Mouse (Mus musculus): Measurements from ENCODE around the gene Dennd1b. TPM values are rescaled to one million over a fixed set of nuclear protein-coding genes. Genes with fewer than 3 reads are reported as not detected.

The Dennd1b gene
- polyA plus RNA-seq, 1 experiment from 2014 or later: 13.0 TPM

GRCm38 (mm10) chr1:139090744-139091143 is 127.5 kb downstream of the Dennd1b start:
- no peaks in the 10 kb centered on the region for H3K27me3 ChIP-seq
- no peaks in the 10 kb centered on the region for H3K4me1 ChIP-seq (replicated peaks)
- H3K36me3 ChIP-seq: no peaks in the 10 kb centered on the region
- H3K9ac ChIP-seq: no peak overlapping the region
- no peak overlapping the region for H3K27ac ChIP-seq
- H3K4me3 ChIP-seq: no peak overlapping the region
- ATAC-seq (replicated peaks; ENCODE audit: insufficient number of reproducible peaks, insufficient read depth, low FRiP score, low read depth): no peak
- H3K4me2 ChIP-seq: no peak overlapping the region
- 88% methylated on average over 3 of the region's 3 CpGs for WGBS
- H3K9me3 ChIP-seq (replicated peaks): no peaks in the 10 kb centered on the region

GRCm38 (mm10) chr1:139091701-139092100 is 128.5 kb downstream of the Dennd1b start:
- no peaks in the 10 kb centered on the region for H3K4me1 ChIP-seq (replicated peaks)
- WGBS: 88% methylated on average over 6 of the region's 6 CpGs
- H3K4me2 ChIP-seq: no peak overlapping the region
- no peaks in the 10 kb centered on the region for H3K36me3 ChIP-seq
- ATAC-seq (replicated peaks; ENCODE audit: insufficient number of reproducible peaks, insufficient read depth, low FRiP score, low read depth): no peak
- no peaks in the 10 kb centered on the region for H3K27me3 ChIP-seq
- H3K27ac ChIP-seq: no peak overlapping the region
- H3K9me3 ChIP-seq (replicated peaks): no peaks in the 10 kb centered on the region
- H3K9ac ChIP-seq: no peak overlapping the region
- H3K4me3 ChIP-seq: no peak overlapping the region

- no peak overlapping the region for H3K4me3 ChIP-seq
- no peaks in the 10 kb centered on the region for H3K27me3 ChIP-seq
- H3K4me1 ChIP-seq (replicated peaks): no peaks in the 10 kb centered on the region
- WGBS: 72% methylated on average over 10 of the region's 10 CpGs
- H3K9me3 ChIP-seq (replicated peaks): no peaks in the 10 kb centered on the region
- no peak for ATAC-seq (replicated peaks; ENCODE audit: insufficient number of reproducible peaks, insufficient read depth, low FRiP score, low read depth)
- H3K27ac ChIP-seq: no peak overlapping the region
- H3K36me3 ChIP-seq: no peaks in the 10 kb centered on the region
- H3K4me2 ChIP-seq: no peak overlapping the region
- H3K9ac ChIP-seq: no peak overlapping the region
Measured at GRCm38 (mm10) chr1:139092144-139092543, 128.9 kb downstream of the Dennd1b start.

GRCm38 (mm10) chr1:139092722-139093121 is 129.5 kb downstream of the Dennd1b start:
- ATAC-seq (replicated peaks; ENCODE audit: insufficient number of reproducible peaks, insufficient read depth, low FRiP score, low read depth): no peak
- H3K9ac ChIP-seq: no peak overlapping the region
- H3K36me3 ChIP-seq: no peaks in the 10 kb centered on the region
- H3K4me3 ChIP-seq: no peak overlapping the region
- no peak overlapping the region for H3K27ac ChIP-seq
- H3K9me3 ChIP-seq (replicated peaks): no peaks in the 10 kb centered on the region
- no peak overlapping the region for H3K4me2 ChIP-seq
- WGBS: 74% methylated on average over 4 of the region's 4 CpGs
- H3K4me1 ChIP-seq (replicated peaks): no peaks in the 10 kb centered on the region
- H3K27me3 ChIP-seq: no peaks in the 10 kb centered on the region

- no peaks in the 10 kb centered on the region for H3K9me3 ChIP-seq (replicated peaks)
- H3K27me3 ChIP-seq: no peaks in the 10 kb centered on the region
- WGBS: 91% methylated on average over 6 of the region's 6 CpGs
- ATAC-seq (replicated peaks; ENCODE audit: insufficient number of reproducible peaks, insufficient read depth, low FRiP score, low read depth): no peak
- H3K36me3 ChIP-seq: no peaks in the 10 kb centered on the region
- H3K4me1 ChIP-seq (replicated peaks): no peaks in the 10 kb centered on the region
- H3K27ac ChIP-seq: no peak overlapping the region
- H3K4me2 ChIP-seq: no peak overlapping the region
- H3K4me3 ChIP-seq: no peak overlapping the region
- no peak overlapping the region for H3K9ac ChIP-seq
Measured at GRCm38 (mm10) chr1:139096369-139096768, 133.1 kb downstream of the Dennd1b start.

- Histone ChIP-seq H3K4me2 (no peak overlapping the region), H3K9ac (no peak overlapping the region), H3K36me3 (peaks cover 7% of the 10 kb centered on the region), H3K9me3 (replicated peaks) (no peaks in the 10 kb centered on the region), H3K4me3 (no peak overlapping the region), H3K27ac (no peak overlapping the region), H3K27me3 (no peaks in the 10 kb centered on the region), H3K4me1 (replicated peaks) (no peaks in the 10 kb centered on the region)
- ATAC-seq (replicated peaks; ENCODE audit: insufficient number of reproducible peaks, insufficient read depth, low FRiP score, low read depth): no peak
- WGBS: 86% methylated on average over 4 of the region's 4 CpGs
Measured at GRCm38 (mm10) chr1:139098088-139098487, 134.9 kb downstream of the Dennd1b start.

- H3K27me3 ChIP-seq: no peaks in the 10 kb centered on the region
- no peak overlapping the region for H3K9ac ChIP-seq
- no peak overlapping the region for H3K27ac ChIP-seq
- no peak for ATAC-seq (replicated peaks; ENCODE audit: insufficient number of reproducible peaks, insufficient read depth, low FRiP score, low read depth)
- H3K4me1 ChIP-seq (replicated peaks): no peaks in the 10 kb centered on the region
- H3K36me3 ChIP-seq: peaks cover 22% of the 10 kb centered on the region
- no peak overlapping the region for H3K4me3 ChIP-seq
- WGBS: 64% methylated on average over 9 of the region's 9 CpGs
- no peak overlapping the region for H3K4me2 ChIP-seq
- H3K9me3 ChIP-seq (replicated peaks): no peaks in the 10 kb centered on the region
Measured at GRCm38 (mm10) chr1:139101725-139102124, 138.5 kb downstream of the Dennd1b start.

GRCm38 (mm10) chr1:139108251-139108650 is 145.0 kb downstream of the Dennd1b start:
- ATAC-seq (replicated peaks; ENCODE audit: insufficient number of reproducible peaks, insufficient read depth, low FRiP score, low read depth): no peak
- H3K36me3 ChIP-seq: peaks cover 16% of the 10 kb centered on the region
- no peaks in the 10 kb centered on the region for H3K9me3 ChIP-seq (replicated peaks)
- no peak overlapping the region for H3K27ac ChIP-seq
- 88% methylated on average over 2 of the region's 2 CpGs for WGBS
- no peak overlapping the region for H3K4me3 ChIP-seq
- H3K4me1 ChIP-seq (replicated peaks): 0 out of 2 replicates have a peak, but pooled peaks cover 5% of the 10 kb centered on the region
- no peak overlapping the region for H3K9ac ChIP-seq
- no peak overlapping the region for H3K4me2 ChIP-seq
- H3K27me3 ChIP-seq: no peaks in the 10 kb centered on the region

GRCm38 (mm10) chr1:139122626-139123025 is 159.4 kb downstream of the Dennd1b start:
- H3K4me2 ChIP-seq: no peak overlapping the region
- no peak overlapping the region for H3K27ac ChIP-seq
- no peaks in the 10 kb centered on the region for H3K4me1 ChIP-seq (replicated peaks)
- no peak for ATAC-seq (replicated peaks; ENCODE audit: insufficient number of reproducible peaks, insufficient read depth, low FRiP score, low read depth)
- H3K9ac ChIP-seq: no peak overlapping the region
- H3K9me3 ChIP-seq (replicated peaks): no peaks in the 10 kb centered on the region; the same call in 1 of the 2 replicates
- 94% methylated on average over 8 of the region's 8 CpGs for WGBS
- H3K4me3 ChIP-seq: no peak overlapping the region
- H3K27me3 ChIP-seq: no peaks in the 10 kb centered on the region
- H3K36me3 ChIP-seq: no peaks in the 10 kb centered on the region

GRCm38 (mm10) chr1:139139644-139140043 is 176.4 kb downstream of the Dennd1b start:
- 57% methylated on average over 1 of the region's 1 CpGs for WGBS
- no peak overlapping the region for H3K9ac ChIP-seq
- H3K4me2 ChIP-seq: no peak overlapping the region
- no peak overlapping the region for H3K4me3 ChIP-seq
- H3K27me3 ChIP-seq: no peaks in the 10 kb centered on the region
- no peaks in the 10 kb centered on the region for H3K4me1 ChIP-seq (replicated peaks)
- no peaks in the 10 kb centered on the region for H3K9me3 ChIP-seq (replicated peaks)
- H3K27ac ChIP-seq: no peak overlapping the region
- peaks cover 9% of the 10 kb centered on the region for H3K36me3 ChIP-seq
- no peak for ATAC-seq (replicated peaks; ENCODE audit: insufficient number of reproducible peaks, insufficient read depth, low FRiP score, low read depth)

- no peaks in the 10 kb centered on the region for H3K27me3 ChIP-seq
- H3K27ac ChIP-seq: no peak overlapping the region
- no peak overlapping the region for H3K4me3 ChIP-seq
- no peak for ATAC-seq (replicated peaks; ENCODE audit: insufficient number of reproducible peaks, insufficient read depth, low FRiP score, low read depth)
- no peak overlapping the region for H3K9ac ChIP-seq
- H3K4me1 ChIP-seq (replicated peaks): 0 out of 2 replicates have a peak, but pooled peaks cover 5% of the 10 kb centered on the region
- no peak overlapping the region for H3K4me2 ChIP-seq
- WGBS: 62% methylated on average over 2 of the region's 2 CpGs
- H3K36me3 ChIP-seq: peaks cover 9% of the 10 kb centered on the region
- no peaks in the 10 kb centered on the region for H3K9me3 ChIP-seq (replicated peaks)
Measured at GRCm38 (mm10) chr1:139145516-139145915, 182.3 kb downstream of the Dennd1b start.

- Histone ChIP-seq H3K9ac (no peak overlapping the region), H3K9me3 (replicated peaks) (no peaks in the 10 kb centered on the region), H3K27ac (no peak overlapping the region), H3K4me3 (no peak overlapping the region), H3K4me1 (replicated peaks) (0 out of 2 replicates have a peak, but pooled peaks cover 5% of the 10 kb centered on the region), H3K27me3 (no peaks in the 10 kb centered on the region), H3K4me2 (no peak overlapping the region), H3K36me3 (peaks cover 9% of the 10 kb centered on the region)
- ATAC-seq (replicated peaks; ENCODE audit: insufficient number of reproducible peaks, insufficient read depth, low FRiP score, low read depth): no peak
- 89% methylated on average over 3 of the region's 3 CpGs for WGBS
Measured at GRCm38 (mm10) chr1:139146306-139146705, 183.1 kb downstream of the Dennd1b start.
